Mouse (Mus musculus): Measurements from ENCODE around the gene Tnfrsf22. TPM values are rescaled to one million over a fixed set of nuclear protein-coding genes. Genes with fewer than 3 reads are reported as not detected.

The Tnfrsf22 gene
- total and polyA plus RNA-seq, 3 experiments: 0.11 TPM; not detected in 2

GRCm38 (mm10) chr7:143631503-143631902 lies 18.0 kb downstream of the Tnfrsf22 start:
- Histone ChIP-seq H3K36me3 (replicated peaks) (no peaks in the 10 kb centered on the region), H3K27me3 (ENCODE audit: insufficient read depth, low read length) (peaks cover 11% of the 10 kb centered on the region), H3K4me3 (ENCODE audit: low read depth, low read length) (no peak overlapping the region), H3K4me1 (ENCODE audit: insufficient read depth, low read depth, low read length) (no peaks in the 10 kb centered on the region), H3K9me3 (replicated peaks) (no peaks in the 10 kb centered on the region)
- ATAC-seq (ENCODE audit: extremely low read depth, insufficient number of reproducible peaks, low FRiP score, poor library complexity, severe bottlenecking): no peak
- TF ChIP-seq GATA1 (IDR thresholded peaks at IDR 0.05; ENCODE audit: borderline replicate concordance, low read length): no peak
- no peak for TF ChIP-seq CTCF (IDR thresholded peaks at IDR 0.05; ENCODE audit: low read depth, low read length)
- TF ChIP-seq GATA2 (IDR thresholded peaks at IDR 0.05; ENCODE audit: borderline replicate concordance, low read depth, low read length): no peak
- no peak for TF ChIP-seq POLR2AphosphoS5 (IDR thresholded peaks at IDR 0.05; ENCODE audit: insufficient replicate concordance, low read depth, low read length)
- TF ChIP-seq TAL1 (conservative IDR thresholded peaks at IDR 0.05; ENCODE audit: low read depth, low read length): no peak
- no peak for DNase-seq (ENCODE audit: low spot score)

DNA sequence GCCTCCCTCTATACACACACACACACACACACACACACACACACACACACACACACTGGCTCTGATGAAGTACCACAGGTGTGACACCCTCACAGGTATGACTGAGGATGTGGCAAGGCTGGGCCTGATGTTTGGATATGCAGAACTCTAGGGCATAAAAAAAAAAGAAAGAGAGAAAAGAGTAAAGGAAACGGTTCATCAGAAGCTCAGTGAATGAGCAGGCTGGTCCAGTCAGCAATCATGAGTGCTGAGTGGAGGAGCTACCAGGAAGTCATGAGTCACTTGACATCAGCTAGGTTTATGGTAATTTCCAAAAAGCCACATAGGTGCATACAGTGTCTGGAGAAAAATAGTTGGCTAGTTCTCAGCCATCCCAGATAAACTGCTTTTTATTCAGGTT lies 20.0 kb downstream of the Tnfrsf22 start:
- H3K4me3 ChIP-seq (ENCODE audit: low read depth, low read length): no peak overlapping the region
- peaks cover 16% of the 10 kb centered on the region for H3K27me3 ChIP-seq (ENCODE audit: insufficient read depth, low read length)
- TF ChIP-seq GATA2 (IDR thresholded peaks at IDR 0.05; ENCODE audit: borderline replicate concordance, low read depth, low read length) (no peak), CTCF (IDR thresholded peaks at IDR 0.05; ENCODE audit: low read depth, low read length) (no peak), GATA1 (IDR thresholded peaks at IDR 0.05; ENCODE audit: borderline replicate concordance, low read length) (no peak), TAL1 (conservative IDR thresholded peaks at IDR 0.05; ENCODE audit: low read depth, low read length) (no peak), POLR2AphosphoS5 (IDR thresholded peaks at IDR 0.05; ENCODE audit: insufficient replicate concordance, low read depth, low read length) (no peak)
- H3K9me3 ChIP-seq (replicated peaks): no peaks in the 10 kb centered on the region
- no peaks in the 10 kb centered on the region for H3K4me1 ChIP-seq (ENCODE audit: insufficient read depth, low read depth, low read length)
- no peaks in the 10 kb centered on the region for H3K36me3 ChIP-seq (replicated peaks)
- DNase-seq (ENCODE audit: low spot score): no peak
- ATAC-seq (ENCODE audit: extremely low read depth, insufficient number of reproducible peaks, low FRiP score, poor library complexity, severe bottlenecking): no peak

DNA sequence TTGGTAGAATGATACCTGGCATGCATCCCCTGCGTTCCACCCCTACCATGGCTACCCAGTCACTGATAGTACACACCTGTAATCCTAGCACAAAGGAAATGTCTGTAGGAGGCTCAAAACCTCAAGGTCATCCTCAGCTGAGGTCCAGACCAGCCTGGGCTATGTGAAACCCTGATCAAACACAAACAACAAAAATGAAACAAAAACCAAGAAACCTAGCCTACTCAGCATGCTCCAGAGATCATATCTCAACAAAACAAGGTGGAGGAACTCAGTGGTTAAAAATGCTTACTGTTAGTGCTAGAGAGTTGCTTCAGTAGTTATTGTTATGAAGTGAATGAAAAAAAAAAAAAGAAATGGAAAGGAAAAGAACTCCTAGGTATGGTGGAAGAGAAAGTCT lies 20.9 kb downstream of the Tnfrsf22 start, which contains the start of gene Tnfrsf26:
Tnfrsf26 (minus strand) TSS at position 183 of the 400 bp plus-strand sequence.
- Histone ChIP-seq H3K36me3 (replicated peaks) (no peaks in the 10 kb centered on the region), H3K4me3 (ENCODE audit: low read depth, low read length) (no peak within 1 kb of the TSS), H3K27me3 (ENCODE audit: insufficient read depth, low read length) (peaks cover 16% of the 10 kb centered on the region), H3K9me3 (replicated peaks) (no peaks in the 10 kb centered on the region), H3K4me1 (ENCODE audit: insufficient read depth, low read depth, low read length) (no peaks in the 10 kb centered on the region)
- DNase-seq (ENCODE audit: low spot score) (no peak), ATAC-seq (ENCODE audit: extremely low read depth, insufficient number of reproducible peaks, low FRiP score, poor library complexity, severe bottlenecking) (no peak)
- TF ChIP-seq TAL1 (conservative IDR thresholded peaks at IDR 0.05; ENCODE audit: low read depth, low read length) (no peak), GATA1 (IDR thresholded peaks at IDR 0.05; ENCODE audit: borderline replicate concordance, low read length) (no peak), GATA2 (IDR thresholded peaks at IDR 0.05; ENCODE audit: borderline replicate concordance, low read depth, low read length) (no peak), CTCF (IDR thresholded peaks at IDR 0.05; ENCODE audit: low read depth, low read length) (no peak), POLR2AphosphoS5 (IDR thresholded peaks at IDR 0.05; ENCODE audit: insufficient replicate concordance, low read depth, low read length) (no peak)

DNA sequence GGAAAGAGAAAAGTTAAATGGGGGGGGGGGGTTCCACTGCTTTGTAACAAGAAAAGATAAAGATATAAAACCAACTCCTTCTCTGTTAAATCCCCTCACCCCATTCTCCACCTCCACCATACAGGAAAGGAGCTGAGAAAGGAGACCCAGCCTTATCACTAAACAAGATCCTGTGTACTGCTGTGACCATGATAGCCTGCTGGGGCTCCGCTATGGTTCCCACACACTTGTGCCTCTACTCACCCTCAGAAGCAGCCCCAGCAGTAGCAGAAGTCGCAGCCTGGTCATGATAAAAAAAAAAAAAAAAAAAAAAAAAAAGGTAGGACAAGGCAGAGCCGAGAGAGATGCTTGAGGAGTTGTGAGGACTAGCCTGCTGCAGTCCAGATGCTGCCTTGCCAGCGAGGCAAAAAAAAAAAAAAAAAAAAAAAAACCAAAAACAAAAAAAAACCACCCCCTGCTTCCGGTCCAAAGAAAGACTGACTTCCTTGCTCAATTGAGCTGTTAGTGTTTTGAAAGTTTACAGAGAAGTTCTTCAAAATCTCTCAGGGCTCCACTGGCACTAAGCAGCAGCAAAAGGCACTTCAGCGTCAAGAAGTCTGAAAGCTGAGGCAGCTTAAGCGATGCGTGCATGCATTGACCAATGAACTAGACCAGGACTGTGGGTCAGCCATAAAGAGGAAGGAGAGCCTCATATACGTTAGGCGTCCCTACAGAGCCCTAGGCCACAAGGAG lies 21.7 kb downstream of the Tnfrsf22 start:
- DNase-seq (ENCODE audit: low spot score): no peak
- no peak for ATAC-seq (ENCODE audit: extremely low read depth, insufficient number of reproducible peaks, low FRiP score, poor library complexity, severe bottlenecking)
- Histone ChIP-seq H3K36me3 (replicated peaks) (no peaks in the 10 kb centered on the region), H3K4me3 (ENCODE audit: low read depth, low read length) (no peak overlapping the region), H3K9me3 (replicated peaks) (no peaks in the 10 kb centered on the region), H3K4me1 (ENCODE audit: insufficient read depth, low read depth, low read length) (no peaks in the 10 kb centered on the region), H3K27me3 (ENCODE audit: insufficient read depth, low read length) (peaks cover 16% of the 10 kb centered on the region)
- no peak for TF ChIP-seq GATA2 (IDR thresholded peaks at IDR 0.05; ENCODE audit: borderline replicate concordance, low read depth, low read length)
- no peak for TF ChIP-seq GATA1 (IDR thresholded peaks at IDR 0.05; ENCODE audit: borderline replicate concordance, low read length)
- TF ChIP-seq CTCF (IDR thresholded peaks at IDR 0.05; ENCODE audit: low read depth, low read length): no peak
- TF ChIP-seq TAL1 (conservative IDR thresholded peaks at IDR 0.05; ENCODE audit: low read depth, low read length): no peak
- no peak for TF ChIP-seq POLR2AphosphoS5 (IDR thresholded peaks at IDR 0.05; ENCODE audit: insufficient replicate concordance, low read depth, low read length)

- Histone ChIP-seq H3K4me3 (ENCODE audit: low read depth, low read length) (no peak overlapping the region), H3K9me3 (replicated peaks) (no peaks in the 10 kb centered on the region), H3K36me3 (replicated peaks) (no peaks in the 10 kb centered on the region), H3K27me3 (ENCODE audit: insufficient read depth, low read length) (peaks cover 15% of the 10 kb centered on the region), H3K4me1 (ENCODE audit: insufficient read depth, low read depth, low read length) (no peaks in the 10 kb centered on the region)
- DNase-seq (ENCODE audit: low spot score) (no peak), ATAC-seq (ENCODE audit: extremely low read depth, insufficient number of reproducible peaks, low FRiP score, poor library complexity, severe bottlenecking) (no peak)
- TF ChIP-seq CTCF (IDR thresholded peaks at IDR 0.05; ENCODE audit: low read depth, low read length): no peak
- TF ChIP-seq POLR2AphosphoS5 (IDR thresholded peaks at IDR 0.05; ENCODE audit: insufficient replicate concordance, low read depth, low read length): no peak
- TF ChIP-seq GATA2 (IDR thresholded peaks at IDR 0.05; ENCODE audit: borderline replicate concordance, low read depth, low read length): no peak
- no peak for TF ChIP-seq TAL1 (conservative IDR thresholded peaks at IDR 0.05; ENCODE audit: low read depth, low read length)
- no peak for TF ChIP-seq GATA1 (IDR thresholded peaks at IDR 0.05; ENCODE audit: borderline replicate concordance, low read length)
These were observed 23.3 kb downstream of the Tnfrsf22 start for GRCm38 (mm10) chr7:143626178-143626577.

DNA sequence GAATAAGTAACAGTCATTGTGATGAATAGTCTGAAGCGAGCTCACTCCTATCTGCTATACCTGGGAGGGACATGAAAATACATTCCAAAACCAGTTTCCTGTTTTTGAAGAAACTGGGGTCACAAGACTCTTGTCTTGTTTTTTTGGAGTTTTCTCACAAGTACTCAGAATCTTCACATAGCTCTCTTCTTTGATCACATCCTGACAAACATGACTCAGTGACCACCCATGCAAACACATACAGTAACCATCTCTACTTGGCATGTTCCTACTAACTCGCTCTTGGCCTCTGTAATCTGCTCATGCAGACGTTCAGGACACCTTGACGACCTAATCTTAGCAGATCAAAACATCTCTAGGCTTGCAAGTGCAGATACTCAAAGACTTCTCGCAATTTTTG lies 24.3 kb downstream of the Tnfrsf22 start:
- H3K9me3 ChIP-seq (replicated peaks): no peaks in the 10 kb centered on the region
- no peaks in the 10 kb centered on the region for H3K4me1 ChIP-seq (ENCODE audit: insufficient read depth, low read depth, low read length)
- no peaks in the 10 kb centered on the region for H3K36me3 ChIP-seq (replicated peaks)
- no peak overlapping the region for H3K4me3 ChIP-seq (ENCODE audit: low read depth, low read length)
- ATAC-seq (ENCODE audit: extremely low read depth, insufficient number of reproducible peaks, low FRiP score, poor library complexity, severe bottlenecking): no peak
- no peak for TF ChIP-seq GATA1 (IDR thresholded peaks at IDR 0.05; ENCODE audit: borderline replicate concordance, low read length)
- no peak for TF ChIP-seq POLR2AphosphoS5 (IDR thresholded peaks at IDR 0.05; ENCODE audit: insufficient replicate concordance, low read depth, low read length)
- no peak for TF ChIP-seq TAL1 (conservative IDR thresholded peaks at IDR 0.05; ENCODE audit: low read depth, low read length)
- no peak for TF ChIP-seq GATA2 (IDR thresholded peaks at IDR 0.05; ENCODE audit: borderline replicate concordance, low read depth, low read length)
- TF ChIP-seq CTCF (IDR thresholded peaks at IDR 0.05; ENCODE audit: low read depth, low read length): no peak
- DNase-seq (ENCODE audit: low spot score): no peak
- H3K27me3 ChIP-seq (ENCODE audit: insufficient read depth, low read length): peaks cover 17% of the 10 kb centered on the region
